Mouse (Mus musculus): ENCODE results near the gene Slc37a3. TPM values are rescaled to one million over a fixed set of nuclear protein-coding genes. Genes with fewer than 3 reads are reported as not detected.
A peak's percentile ranks its signal among the peaks of the same experiment; 100 is the strongest.

The Slc37a3 gene
- polyA plus RNA-seq, 1 experiment from 2014 or later: 20.9 TPM

DNA sequence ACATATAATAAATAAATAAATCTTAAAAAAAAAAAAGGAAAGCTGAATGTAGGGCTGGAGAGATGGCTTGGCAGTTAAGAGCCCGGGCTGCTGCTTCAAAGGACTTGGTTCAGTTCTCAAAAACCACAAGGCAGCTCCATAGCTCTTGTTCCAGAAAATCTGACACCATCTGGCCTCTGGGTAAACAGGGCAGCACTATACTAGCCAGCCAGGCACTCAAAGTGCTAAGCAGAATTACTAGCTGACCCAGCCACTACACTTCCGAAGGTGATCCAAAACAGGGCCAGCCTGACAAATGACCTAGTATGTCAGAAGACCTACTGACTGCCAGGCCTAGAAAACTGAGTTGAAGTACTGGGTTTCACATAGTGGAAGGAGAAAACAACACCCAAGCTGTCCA is 25.7 kb upstream of the Slc37a3 start:
- Histone ChIP-seq H3K36me3 (ENCODE audit: control insufficient read depth, insufficient read depth, low read length) (peaks cover 3% of the 10 kb centered on the region; the same call in 1 of the 2 replicates), H3K4me2 (replicated peaks; ENCODE audit: low read depth) (no peak overlapping the region), H3K27ac (replicated peaks) (no peak overlapping the region), H3K4me1 (replicated peaks; ENCODE audit: control insufficient read depth, insufficient read depth) (no peaks in the 10 kb centered on the region), H3K27me3 (ENCODE audit: control insufficient read depth, insufficient read depth, low read length) (no peaks in the 10 kb centered on the region), H3K4me3 (ENCODE audit: low read depth, low read length) (no peak overlapping the region), H3K9ac (ENCODE audit: low read length) (no peak overlapping the region), H3K9me3 (ENCODE audit: control insufficient read depth, low read length) (no peaks in the 10 kb centered on the region)
- no peak for ATAC-seq (ENCODE audit: low FRiP score, low TSS enrichment)
- 74% methylated on average over 2 of the region's 2 CpGs for WGBS
- DNase-seq (ENCODE audit: low spot score): no peak
- TF ChIP-seq EP300 (optimal IDR thresholded peaks at IDR 0.05): no peak

DNA sequence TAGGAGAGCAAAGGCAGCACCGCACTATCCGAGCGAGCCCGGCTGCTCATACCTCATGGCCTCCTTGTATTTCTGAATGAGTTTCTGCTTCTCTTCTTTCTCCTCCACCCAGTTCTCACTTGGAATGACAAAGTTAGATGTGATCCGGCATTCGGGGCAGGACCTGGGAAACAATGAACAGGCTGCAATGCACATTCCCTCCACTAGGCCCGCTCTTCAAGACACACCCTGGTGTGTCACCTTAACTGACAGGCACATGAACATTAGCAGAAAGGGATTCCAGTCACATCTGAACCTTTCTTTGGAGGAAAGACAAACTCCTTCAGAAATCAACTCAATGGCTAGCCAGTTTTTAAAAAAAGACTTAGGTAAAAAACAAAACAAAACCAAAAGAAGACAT is 22.9 kb upstream of the Slc37a3 start:
- no peak overlapping the region for H3K9ac ChIP-seq (ENCODE audit: low read length)
- no peaks in the 10 kb centered on the region for H3K9me3 ChIP-seq (ENCODE audit: control insufficient read depth, low read length)
- no peak overlapping the region for H3K27ac ChIP-seq (replicated peaks)
- DNase-seq (ENCODE audit: low spot score) (peak; percentile 66), ATAC-seq (ENCODE audit: low FRiP score, low TSS enrichment) (peak; percentile 71)
- peaks cover 3% of the 10 kb centered on the region; the same call in 1 of the 2 replicates for H3K36me3 ChIP-seq (ENCODE audit: control insufficient read depth, insufficient read depth, low read length)
- peak; percentile 82 for TF ChIP-seq CTCF (IDR thresholded peaks at IDR 0.05; ENCODE audit: low read depth)
- no peak for TF ChIP-seq EP300 (optimal IDR thresholded peaks at IDR 0.05)
- WGBS: 58% methylated on average over 7 of the region's 7 CpGs
- no peak overlapping the region for H3K4me3 ChIP-seq (ENCODE audit: low read depth, low read length)
- H3K27me3 ChIP-seq (ENCODE audit: control insufficient read depth, insufficient read depth, low read length): no peaks in the 10 kb centered on the region
- H3K4me2 ChIP-seq (replicated peaks; ENCODE audit: low read depth): no peak overlapping the region
- H3K4me1 ChIP-seq (replicated peaks; ENCODE audit: control insufficient read depth, insufficient read depth): no peaks in the 10 kb centered on the region

DNA sequence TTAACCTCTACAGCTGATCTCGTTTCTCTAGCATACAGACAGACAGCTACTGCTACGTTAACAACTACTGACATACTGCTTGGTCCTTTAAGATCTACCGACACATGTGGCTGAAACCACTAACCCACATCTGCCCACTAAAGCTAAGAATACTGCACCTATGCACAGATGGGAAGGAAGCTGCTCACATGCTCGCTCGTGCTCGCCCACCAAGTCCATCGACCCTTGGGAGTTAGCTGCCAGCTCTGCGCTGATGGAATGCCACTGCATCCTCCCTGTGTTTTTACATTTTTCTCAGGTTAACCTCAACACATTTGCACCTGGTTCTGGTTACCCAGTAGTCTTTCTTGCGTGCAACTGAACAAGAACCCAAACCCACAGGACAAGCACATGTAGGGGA is 20.9 kb upstream of the Slc37a3 start:
- ATAC-seq (ENCODE audit: low FRiP score, low TSS enrichment): no peak

DNA sequence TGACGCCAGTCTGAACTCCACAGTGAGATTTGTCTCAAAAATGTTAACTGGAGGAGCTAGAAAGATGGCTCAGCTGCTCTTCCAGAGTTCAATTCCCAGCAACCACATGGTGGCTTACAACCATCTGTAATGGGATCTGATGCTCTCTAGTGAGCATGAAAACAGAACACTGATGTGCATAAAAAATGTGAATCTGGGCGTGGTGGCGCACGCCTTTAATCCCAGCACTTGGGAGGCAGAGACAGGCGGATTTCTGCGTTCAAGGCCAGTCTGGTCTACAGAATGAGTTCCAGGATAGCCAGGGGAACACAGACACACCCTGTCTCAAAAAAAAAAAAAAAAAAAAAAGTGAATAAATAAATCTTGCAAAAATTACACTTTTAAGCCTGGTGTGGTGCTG is 19.6 kb upstream of the Slc37a3 start:
- no peak for ATAC-seq (ENCODE audit: low FRiP score, low TSS enrichment)
- Histone ChIP-seq H3K4me3 (ENCODE audit: low read depth, low read length) (no peak overlapping the region), H3K27ac (replicated peaks) (no peak overlapping the region), H3K4me1 (replicated peaks; ENCODE audit: control insufficient read depth, insufficient read depth) (no peaks in the 10 kb centered on the region), H3K9ac (ENCODE audit: low read length) (no peak overlapping the region), H3K9me3 (ENCODE audit: control insufficient read depth, low read length) (no peaks in the 10 kb centered on the region), H3K4me2 (replicated peaks; ENCODE audit: low read depth) (no peak overlapping the region), H3K36me3 (ENCODE audit: control insufficient read depth, insufficient read depth, low read length) (no peaks in the 10 kb centered on the region), H3K27me3 (ENCODE audit: control insufficient read depth, insufficient read depth, low read length) (no peaks in the 10 kb centered on the region)
- WGBS: over 99% methylated on average over 6 of the region's 6 CpGs
- TF ChIP-seq EP300 (optimal IDR thresholded peaks at IDR 0.05) (no peak), CTCF (IDR thresholded peaks at IDR 0.05; ENCODE audit: low read depth) (no peak)
- no peak for DNase-seq (ENCODE audit: low spot score)

More for the DNA sequence above, 20.9 kb upstream of the Slc37a3 start:
- no peak for DNase-seq (ENCODE audit: low spot score)
- TF ChIP-seq EP300 (optimal IDR thresholded peaks at IDR 0.05) (no peak), CTCF (IDR thresholded peaks at IDR 0.05; ENCODE audit: low read depth) (no peak)
- H3K27ac ChIP-seq (replicated peaks): no peak overlapping the region
- H3K9me3 ChIP-seq (ENCODE audit: control insufficient read depth, low read length): no peaks in the 10 kb centered on the region
- H3K27me3 ChIP-seq (ENCODE audit: control insufficient read depth, insufficient read depth, low read length): no peaks in the 10 kb centered on the region
- no peak overlapping the region for H3K9ac ChIP-seq (ENCODE audit: low read length)
- H3K4me2 ChIP-seq (replicated peaks; ENCODE audit: low read depth): no peak overlapping the region
- 89% methylated on average over 9 of the region's 9 CpGs for WGBS
- H3K4me1 ChIP-seq (replicated peaks; ENCODE audit: control insufficient read depth, insufficient read depth): no peaks in the 10 kb centered on the region
- H3K4me3 ChIP-seq (ENCODE audit: low read depth, low read length): no peak overlapping the region
- no peaks in the 10 kb centered on the region for H3K36me3 ChIP-seq (ENCODE audit: control insufficient read depth, insufficient read depth, low read length)

DNA sequence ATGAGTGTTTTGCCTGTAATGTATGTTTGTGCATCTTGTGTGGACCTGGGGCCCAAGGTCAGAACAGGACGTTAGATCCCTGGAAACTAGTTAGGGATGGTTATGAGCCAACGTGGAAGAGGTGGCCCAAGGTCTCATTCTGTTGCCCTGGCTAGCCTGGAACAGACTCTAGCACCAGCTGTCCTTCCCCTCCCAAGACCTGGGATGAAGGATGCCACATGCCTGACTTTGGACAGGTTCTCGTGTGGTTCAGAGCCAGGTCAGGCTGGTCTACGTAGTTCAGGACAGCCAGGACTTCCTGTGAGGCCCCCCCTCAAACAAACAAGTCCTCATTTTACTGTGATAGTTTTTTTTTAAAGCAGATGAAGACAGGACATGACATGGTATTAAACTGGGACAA is 18.4 kb upstream of the Slc37a3 start:
- Histone ChIP-seq H3K4me2 (replicated peaks; ENCODE audit: low read depth) (no peak overlapping the region), H3K9me3 (ENCODE audit: control insufficient read depth, low read length) (no peaks in the 10 kb centered on the region), H3K4me3 (ENCODE audit: low read depth, low read length) (no peak overlapping the region), H3K4me1 (replicated peaks; ENCODE audit: control insufficient read depth, insufficient read depth) (no peaks in the 10 kb centered on the region), H3K9ac (ENCODE audit: low read length) (no peak overlapping the region), H3K36me3 (ENCODE audit: control insufficient read depth, insufficient read depth, low read length) (no peaks in the 10 kb centered on the region), H3K27ac (replicated peaks) (no peak overlapping the region), H3K27me3 (ENCODE audit: control insufficient read depth, insufficient read depth, low read length) (no peaks in the 10 kb centered on the region)
- TF ChIP-seq EP300 (optimal IDR thresholded peaks at IDR 0.05) (no peak), CTCF (IDR thresholded peaks at IDR 0.05; ENCODE audit: low read depth) (no peak)
- ATAC-seq (ENCODE audit: low FRiP score, low TSS enrichment) (no peak), DNase-seq (ENCODE audit: low spot score) (no peak)
- WGBS: 62% methylated on average over 4 of the region's 4 CpGs

GRCm38 (mm10) chr6:39395471-39395870 is 18.0 kb upstream of the Slc37a3 start:
- no peak overlapping the region for H3K9ac ChIP-seq (ENCODE audit: low read length)
- ATAC-seq (ENCODE audit: low FRiP score, low TSS enrichment): no peak
- H3K4me2 ChIP-seq (replicated peaks; ENCODE audit: low read depth): no peak overlapping the region
- no peaks in the 10 kb centered on the region for H3K4me1 ChIP-seq (replicated peaks; ENCODE audit: control insufficient read depth, insufficient read depth)
- H3K4me3 ChIP-seq (ENCODE audit: low read depth, low read length): no peak overlapping the region
- 88% methylated on average over 4 of the region's 4 CpGs for WGBS
- no peaks in the 10 kb centered on the region for H3K36me3 ChIP-seq (ENCODE audit: control insufficient read depth, insufficient read depth, low read length)
- TF ChIP-seq CTCF (IDR thresholded peaks at IDR 0.05; ENCODE audit: low read depth) (no peak), EP300 (optimal IDR thresholded peaks at IDR 0.05) (no peak)
- H3K9me3 ChIP-seq (ENCODE audit: control insufficient read depth, low read length): no peaks in the 10 kb centered on the region
- no peaks in the 10 kb centered on the region for H3K27me3 ChIP-seq (ENCODE audit: control insufficient read depth, insufficient read depth, low read length)
- H3K27ac ChIP-seq (replicated peaks): no peak overlapping the region
- no peak for DNase-seq (ENCODE audit: low spot score)
